Mouse (Mus musculus): ENCODE data around the gene C530008M17Rik. TPM values are rescaled to one million over a fixed set of nuclear protein-coding genes. Genes with fewer than 3 reads are reported as not detected.

The C530008M17Rik gene
- total and polyA plus RNA-seq, 3 experiments, result 3.2 to 10.6 TPM; not detected in 1

- Histone ChIP-seq H3K27me3 (ENCODE audit: control insufficient read depth in 1 of 2, insufficient read depth in 2 of 2, low read length in 2 of 2) (no peaks in the 10 kb centered on the region), H3K9ac (ENCODE audit: control insufficient read depth, low read depth, low read length, poor library complexity, severe bottlenecking) (no peak overlapping the region), H3K79me2 (ENCODE audit: control insufficient read depth, insufficient read depth, low read length, poor library complexity) (no peaks in the 10 kb centered on the region), H3K27ac (ENCODE audit: control insufficient read depth, low read depth, low read length) (no peak overlapping the region), H3K9me3 (replicated peaks; ENCODE audit: insufficient read depth, low read length) (no peaks in the 10 kb centered on the region), H3K36me3 (ENCODE audit: control insufficient read depth in 1 of 2, insufficient read depth in 2 of 2, low read length in 2 of 2) (peaks cover 0 to 29% of the 10 kb centered on the region in 2 experiments; a peak in 2 of 4 replicates), H3K4me3 (ENCODE audit: control insufficient read depth in 1 of 2, insufficient read depth in 1 of 2, low read depth in 2 of 2, low read length in 2 of 2) (no peak overlapping the region), H3K4me1 (ENCODE audit: control insufficient read depth in 1 of 2, insufficient read depth in 2 of 2, low read length in 2 of 2) (peaks cover 15 to 23% of the 10 kb centered on the region in 2 experiments)
- TF ChIP-seq CTCF (IDR thresholded peaks at IDR 0.05 in 2 of 3, conservative IDR thresholded peaks at IDR 0.05 in 1 of 3; ENCODE audit: control insufficient read depth in 1 of 3, insufficient read depth in 1 of 3, low read depth in 2 of 3, low read length in 3 of 3, poor library complexity in 1 of 3, severe bottlenecking in 1 of 3), result no peak
- TF ChIP-seq SMC3 (IDR thresholded peaks at IDR 0.05; ENCODE audit: low read depth, low read length), result no peak
- no peak for TF ChIP-seq BHLHE40 (IDR thresholded peaks at IDR 0.05; ENCODE audit: borderline replicate concordance, low read depth, low read length)
- TF ChIP-seq NELFE (IDR thresholded peaks at IDR 0.05; ENCODE audit: low read depth, low read length), result no peak
- no peak for TF ChIP-seq JUND (IDR thresholded peaks at IDR 0.05; ENCODE audit: low read depth, low read length)
- no peak for TF ChIP-seq KAT2A (conservative IDR thresholded peaks at IDR 0.05; ENCODE audit: low read depth, low read length)
- TF ChIP-seq USF2 (IDR thresholded peaks at IDR 0.05; ENCODE audit: borderline replicate concordance in 1 of 2, insufficient read depth in 1 of 2, low read depth in 1 of 2, low read length in 2 of 2), result no peak
- TF ChIP-seq CHD2 (IDR thresholded peaks at IDR 0.05; ENCODE audit: low read length), result no peak
- no peak for TF ChIP-seq GABPA (IDR thresholded peaks at IDR 0.05; ENCODE audit: low read depth, low read length)
- TF ChIP-seq TBP (IDR thresholded peaks at IDR 0.05; ENCODE audit: low read depth, low read length), result no peak
- TF ChIP-seq UBTF (IDR thresholded peaks at IDR 0.05; ENCODE audit: borderline replicate concordance, insufficient read depth, low read depth, low read length), result no peak
- no peak for TF ChIP-seq MXI1 (IDR thresholded peaks at IDR 0.05; ENCODE audit: low read depth, low read length)
- no peak for TF ChIP-seq MYB (IDR thresholded peaks at IDR 0.05; ENCODE audit: low read depth, low read length)
- 0 out of 2 replicates have a peak, but pooled peaks have one; percentile 19 for TF ChIP-seq TCF12 (IDR thresholded peaks at IDR 0.05; ENCODE audit: low read depth, low read length)
- 0 out of 2 replicates have a peak, but pooled peaks have one; percentile 41 for TF ChIP-seq ETS1 (IDR thresholded peaks at IDR 0.05; ENCODE audit: low read depth, low read length)
- no peak for TF ChIP-seq RAD21 (IDR thresholded peaks at IDR 0.05; ENCODE audit: low read depth, low read length)
- TF ChIP-seq HCFC1 (IDR thresholded peaks at IDR 0.05; ENCODE audit: low read depth, low read length), result no peak
- TF ChIP-seq POLR2AphosphoS2 (IDR thresholded peaks at IDR 0.05; ENCODE audit: low read length), result no peak
- TF ChIP-seq ELF1 (IDR thresholded peaks at IDR 0.05; ENCODE audit: low read depth, low read length), result no peak
- peak; percentile 90 for TF ChIP-seq ZNF384 (IDR thresholded peaks at IDR 0.05; ENCODE audit: low read depth, low read length)
- TF ChIP-seq EP300 (IDR thresholded peaks at IDR 0.05; ENCODE audit: low read depth in 1 of 2, low read length in 2 of 2), result peak; percentile 54 to 80; a peak in 3 of 4 replicates
- TF ChIP-seq USF1 (IDR thresholded peaks at IDR 0.05; ENCODE audit: low read depth, low read length), result no peak
- no peak for TF ChIP-seq MAZ (IDR thresholded peaks at IDR 0.05; ENCODE audit: low read depth, low read length)
- peak; percentile 60; the same call in 1 of the 2 replicates for TF ChIP-seq GATA1 (IDR thresholded peaks at IDR 0.05; ENCODE audit: low read depth, low read length)
- no peak for TF ChIP-seq SIN3A (IDR thresholded peaks at IDR 0.05; ENCODE audit: low read length)
- no peak for TF ChIP-seq POLR2A (IDR thresholded peaks at IDR 0.05; ENCODE audit: control insufficient read depth in 1 of 2, insufficient read depth in 1 of 2, low read depth in 1 of 2, low read length in 2 of 2, poor library complexity in 1 of 2)
- TF ChIP-seq ZMIZ1 (IDR thresholded peaks at IDR 0.05; ENCODE audit: low read depth, low read length), result no peak
- TF ChIP-seq RCOR1 (IDR thresholded peaks at IDR 0.05; ENCODE audit: low read depth, low read length), result peak; percentile 53; the same call in 1 of the 2 replicates
- TF ChIP-seq MAX (IDR thresholded peaks at IDR 0.05; ENCODE audit: low read length), result no peak
- no peak for TF ChIP-seq ZKSCAN1 (IDR thresholded peaks at IDR 0.05; ENCODE audit: low read depth, low read length)
- DNase-seq (ENCODE audit: low read depth, low spot score), result peak; percentile 37
Observed at GRCm38 (mm10) chr5:76707072-76707471, 50.8 kb downstream of the C530008M17Rik start.
